In genomic region chr14:122130111-122130797, GRCm38 (mm10) we compare ENCODE assay signal across 7 mouse cellular contexts. TPM values are rescaled to one million over a fixed set of nuclear protein-coding genes. Genes with fewer than 3 reads are reported as not detected.
DNase-seq lines count a peak whose midpoint lies in the region; ATAC-seq lines count a peak whose summit lies in the region.

No protein-coding gene starts in this region.

- peak; percentile 79 for ATAC-seq in CD4-positive, CD25-positive, alpha-beta regulatory T cell, adult 4 months
- peak; percentile 74 for ATAC-seq in common myeloid progenitor, adult 5-6 weeks (replicated peaks; ENCODE audit: low read depth, poor library complexity, severe bottlenecking)

- H3K27ac ChIP-seq in forebrain, embryonic 10.5 days = no peak overlapping the region

- H3K9me3 ChIP-seq in megakaryocyte, embryonic 14.5 days = no peaks in the 10 kb centered on the region
- no peaks in the 10 kb centered on the region for H3K9me3 ChIP-seq in forebrain, embryonic 10.5 days

- peaks cover 84% of the 10 kb centered on the region for H3K36me3 ChIP-seq in megakaryocyte, embryonic 14.5 days (replicated peaks; ENCODE audit: low read length)
- peaks cover 80% of the 10 kb centered on the region for H3K36me3 ChIP-seq in forebrain, embryonic 10.5 days (replicated peaks)

- peak; percentile 24 for DNase-seq in layer of hippocampus, adult 9-10 months (ENCODE audit: low spot score)
- DNase-seq in layer of hippocampus, postnatal 10 days (ENCODE audit: low spot score in 2 of 2) = no peak
- no peak for DNase-seq in forebrain, embryonic 10.5 days (ENCODE audit: extremely low spot score, low spot score)
- no peak for DNase-seq in gastrocnemius, postnatal 25 days

- 89% methylated on average over 5 of the region's 5 CpGs for WGBS in forebrain, embryonic 10.5 days

- H3K4me3 ChIP-seq in megakaryocyte, embryonic 14.5 days (replicated peaks) = peak overlapping the region; percentile 65
- H3K4me3 ChIP-seq in forebrain, embryonic 10.5 days = no peak overlapping the region

- H3K4me1 ChIP-seq in megakaryocyte, embryonic 14.5 days = peaks cover 24% of the 10 kb centered on the region
- H3K4me1 ChIP-seq in forebrain, embryonic 10.5 days = no peaks in the 10 kb centered on the region

- H3K27me3 ChIP-seq in megakaryocyte, embryonic 14.5 days (replicated peaks) = no peaks in the 10 kb centered on the region
- no peaks in the 10 kb centered on the region for H3K27me3 ChIP-seq in forebrain, embryonic 10.5 days (ENCODE audit: poor library complexity, severe bottlenecking)

RNA-seq across cellular contexts. Expression of gene Tm9sf2, which starts 23.4 kb away (rescaled TPM):
- total RNA-seq in layer of hippocampus, postnatal 10 days (2021) = 10 to 100 TPM; 78.5 to 89.9 TPM
- polyA plus RNA-seq in CD4-positive, CD25-positive, alpha-beta regulatory T cell, adult 4 months (2017; shearing (Covaris generic)) = 10 to 100 TPM; 48.3 to 70.6 TPM
- total RNA-seq in common myeloid progenitor, adult 5-6 weeks (2017) = 83.4 and 99.2 TPM in 2 replicates
- polyA plus RNA-seq in megakaryocyte, embryonic 14.5 days (2012; ENCODE audit: insufficient read depth, low replicate concordance) = 54.0 and 163 TPM in 2 replicates
- 120 and 128 TPM in 2 replicates for polyA plus RNA-seq in forebrain, embryonic 10.5 days (2016; fragmentation: Nextera tagmentation; extraction: Ambion mirVana)
- total RNA-seq in gastrocnemius, postnatal 25 days (2021) = 10 to 100 TPM; 56.1 to 62.5 TPM

RNA-seq across cellular contexts. Expression of gene Clybl, which starts 51.2 kb away (rescaled TPM):
- 10 to 100 TPM; 22.5 to 24.1 TPM for total RNA-seq in layer of hippocampus, postnatal 10 days (2021)
- polyA plus RNA-seq in CD4-positive, CD25-positive, alpha-beta regulatory T cell, adult 4 months (2017; shearing (Covaris generic)) = 10 to 100 TPM; 10.5 to 13.7 TPM
- total RNA-seq in common myeloid progenitor, adult 5-6 weeks (2017) = 15.2 and 17.2 TPM in 2 replicates
- polyA plus RNA-seq in megakaryocyte, embryonic 14.5 days (2012; ENCODE audit: insufficient read depth, low replicate concordance) = 8.3 TPM in 1 of 2 replicates, not detected in the other
- 29.1 and 35.3 TPM in 2 replicates for polyA plus RNA-seq in forebrain, embryonic 10.5 days (2016; fragmentation: Nextera tagmentation; extraction: Ambion mirVana)
- 10 to 100 TPM; 62.1 to 62.3 TPM for total RNA-seq in gastrocnemius, postnatal 25 days (2021)
